Mouse (Mus musculus) midbrain, embryonic 10.5 days (tissue): ENCODE measurements around the gene Agap1. TPM values are rescaled to one million over a fixed set of nuclear protein-coding genes. Genes with fewer than 3 reads are reported as not detected.
A peak's percentile ranks its signal among the peaks of the same experiment; 100 is the strongest.

Experiments used
- DNase-seq: peaks from one replicate; pipeline ENCODE4 v3.0.0-alpha.2; 2017; ENCODE audit warnings: low spot score
- H3K27ac ChIP-seq: fragments of 300-500 bp; sonication (generic); replicated peaks from 2 replicates; pipeline ENCODE4 v1.5.1; 2016; ENCODE audit warnings: mild to moderate bottlenecking
- H3K27me3 ChIP-seq: fragments of 300-500 bp; sonication (generic); 2 replicates; pipeline ENCODE4 v1.6.1; 2016; ENCODE audit warnings: low read depth, mild to moderate bottlenecking; ENCODE audit not compliant: poor library complexity, severe bottlenecking
- H3K36me3 ChIP-seq: fragments of 300-500 bp; sonication (generic); 2 replicates; pipeline ENCODE4 v1.6.1; 2016; ENCODE audit warnings: mild to moderate bottlenecking, moderate library complexity
- H3K4me1 ChIP-seq: fragments of 300-500 bp; sonication (generic); 2 replicates; pipeline ENCODE4 v1.6.1; 2016
- H3K4me3 ChIP-seq: fragments of 300-500 bp; sonication (generic); 2 replicates; pipeline ENCODE4 v1.5.1; 2016; ENCODE audit warnings: mild to moderate bottlenecking, moderate library complexity
- H3K9me3 ChIP-seq: fragments of 300-500 bp; sonication (generic); replicated peaks from 2 replicates; pipeline ENCODE4 v1.6.1; 2016; ENCODE audit warnings: mild to moderate bottlenecking
- WGBS: fragments of 180-500 bp; shearing (Covaris S2); methylation state at CpG from one replicate; pipeline ENCODE4 v1.1.7; 2016; 5-methylcytosine and 5-hydroxymethylcytosine counted together
- polyA plus RNA-seq: library from polyadenylated mRNA; unstranded; fragments of >200 nt; fragmentation: Nextera tagmentation; extraction: Ambion mirVana; gene quantifications from 2 replicates; pipeline ENCODE4 v1.2.1, GENCODE M21; 2016

The Agap1 gene
- polyA plus RNA-seq, 1 experiment from 2014 or later: 16.6 TPM

- DNase-seq: no peak
- Histone ChIP-seq H3K4me3 (no peak overlapping the region), H3K4me1 (peaks cover 59% of the 10 kb centered on the region), H3K27ac (no peak overlapping the region), H3K36me3 (peaks cover 20% of the 10 kb centered on the region), H3K9me3 (no peaks in the 10 kb centered on the region), H3K27me3 (no peaks in the 10 kb centered on the region)
- WGBS: 67% methylated on average over 7 of the region's 7 CpGs
Observed at GRCm38 (mm10) chr1:89602879-89603278, 148.3 kb downstream of the Agap1 start.

- WGBS: 43% methylated on average over 5 of the region's 5 CpGs
- DNase-seq: peak; percentile 63
- H3K4me3 ChIP-seq: no peak overlapping the region
- H3K36me3 ChIP-seq: peaks cover 51% of the 10 kb centered on the region
- H3K9me3 ChIP-seq: no peaks in the 10 kb centered on the region
- H3K27me3 ChIP-seq: no peaks in the 10 kb centered on the region
- H3K27ac ChIP-seq: no peak overlapping the region
- peaks cover 27% of the 10 kb centered on the region for H3K4me1 ChIP-seq
Observed at GRCm38 (mm10) chr1:89606612-89607011, 152.0 kb downstream of the Agap1 start.

- Histone ChIP-seq H3K36me3 (peaks cover 66% of the 10 kb centered on the region), H3K4me3 (no peak overlapping the region), H3K27me3 (no peaks in the 10 kb centered on the region), H3K27ac (no peak overlapping the region), H3K9me3 (no peaks in the 10 kb centered on the region), H3K4me1 (peaks cover 7% of the 10 kb centered on the region)
- DNase-seq: no peak
- WGBS: 93% methylated on average over 4 of the region's 4 CpGs
Observed at GRCm38 (mm10) chr1:89608766-89609165, 154.2 kb downstream of the Agap1 start.

- Histone ChIP-seq H3K27me3 (no peaks in the 10 kb centered on the region), H3K4me3 (no peak overlapping the region), H3K9me3 (no peaks in the 10 kb centered on the region), H3K4me1 (peaks cover 5% of the 10 kb centered on the region; the same call in 1 of the 2 replicates), H3K36me3 (peaks cover 74% of the 10 kb centered on the region), H3K27ac (no peak overlapping the region)
- no peak for DNase-seq
- 94% methylated on average over 5 of the region's 5 CpGs for WGBS
Observed at GRCm38 (mm10) chr1:89609964-89610363, 155.4 kb downstream of the Agap1 start.

- H3K9me3 ChIP-seq: no peaks in the 10 kb centered on the region
- H3K36me3 ChIP-seq: peaks cover 79% of the 10 kb centered on the region
- H3K4me3 ChIP-seq: no peak overlapping the region
- H3K4me1 ChIP-seq: peaks cover 5% of the 10 kb centered on the region
- no peak for DNase-seq
- no peak overlapping the region for H3K27ac ChIP-seq
- WGBS: 91% methylated on average over 6 of the region's 6 CpGs
- H3K27me3 ChIP-seq: no peaks in the 10 kb centered on the region
Observed at GRCm38 (mm10) chr1:89611521-89611920, 156.9 kb downstream of the Agap1 start.

GRCm38 (mm10) chr1:89613234-89613870 lies 158.7 kb downstream of the Agap1 start:
- Histone ChIP-seq H3K27ac (no peak overlapping the region), H3K36me3 (peaks cover 87% of the 10 kb centered on the region), H3K27me3 (no peaks in the 10 kb centered on the region), H3K4me3 (no peak overlapping the region), H3K9me3 (no peaks in the 10 kb centered on the region), H3K4me1 (no peaks in the 10 kb centered on the region; the same call in 1 of the 2 replicates)
- WGBS: 89% methylated on average over 5 of the region's 5 CpGs
- DNase-seq: no peak

GRCm38 (mm10) chr1:89616556-89616955 lies 161.9 kb downstream of the Agap1 start:
- no peak for DNase-seq
- peaks cover 17% of the 10 kb centered on the region for H3K4me1 ChIP-seq
- H3K27ac ChIP-seq: no peak overlapping the region
- no peaks in the 10 kb centered on the region for H3K9me3 ChIP-seq
- WGBS: 88% methylated on average over 6 of the region's 6 CpGs
- H3K27me3 ChIP-seq: no peaks in the 10 kb centered on the region
- H3K4me3 ChIP-seq: no peak overlapping the region
- H3K36me3 ChIP-seq: peaks cover 65% of the 10 kb centered on the region

- H3K9me3 ChIP-seq: no peaks in the 10 kb centered on the region
- DNase-seq: no peak
- no peaks in the 10 kb centered on the region for H3K27me3 ChIP-seq
- no peak overlapping the region for H3K4me3 ChIP-seq
- no peak overlapping the region for H3K27ac ChIP-seq
- H3K4me1 ChIP-seq: peaks cover 17% of the 10 kb centered on the region
- whole genome bisulfite sequencing: 93% methylated on average over 9 of the region's 9 CpGs
- peaks cover 57% of the 10 kb centered on the region for H3K36me3 ChIP-seq
Observed at GRCm38 (mm10) chr1:89617336-89617735, 162.7 kb downstream of the Agap1 start.

- H3K9me3 ChIP-seq: no peaks in the 10 kb centered on the region
- no peak overlapping the region for H3K27ac ChIP-seq
- no peak for DNase-seq
- peaks cover 17% of the 10 kb centered on the region for H3K4me1 ChIP-seq
- peaks cover 51% of the 10 kb centered on the region for H3K36me3 ChIP-seq
- no peaks in the 10 kb centered on the region for H3K27me3 ChIP-seq
- no peak overlapping the region for H3K4me3 ChIP-seq
- WGBS: 90% methylated on average over 2 of the region's 2 CpGs
Observed at GRCm38 (mm10) chr1:89619963-89620362, 165.4 kb downstream of the Agap1 start.

GRCm38 (mm10) chr1:89621014-89621791 lies 166.6 kb downstream of the Agap1 start:
- Histone ChIP-seq H3K4me3 (no peak overlapping the region), H3K27me3 (no peaks in the 10 kb centered on the region), H3K27ac (no peak overlapping the region; the same call in 1 of the 2 replicates), H3K4me1 (peaks cover 17% of the 10 kb centered on the region), H3K9me3 (no peaks in the 10 kb centered on the region), H3K36me3 (peaks cover 45% of the 10 kb centered on the region)
- DNase-seq: no peak
- 77% methylated on average over 6 of the region's 8 CpGs for WGBS

GRCm38 (mm10) chr1:89621952-89622351 lies 167.3 kb downstream of the Agap1 start:
- 86% methylated on average over 8 of the region's 8 CpGs for WGBS
- no peak overlapping the region for H3K27ac ChIP-seq
- peaks cover 20% of the 10 kb centered on the region for H3K4me1 ChIP-seq
- H3K9me3 ChIP-seq: no peaks in the 10 kb centered on the region
- peaks cover 39% of the 10 kb centered on the region for H3K36me3 ChIP-seq
- DNase-seq: no peak
- no peaks in the 10 kb centered on the region for H3K27me3 ChIP-seq
- no peak overlapping the region for H3K4me3 ChIP-seq

GRCm38 (mm10) chr1:89622801-89623200 lies 168.2 kb downstream of the Agap1 start:
- H3K36me3 ChIP-seq: peaks cover 31% of the 10 kb centered on the region
- H3K9me3 ChIP-seq: no peaks in the 10 kb centered on the region
- no peaks in the 10 kb centered on the region for H3K27me3 ChIP-seq
- peaks cover 27% of the 10 kb centered on the region for H3K4me1 ChIP-seq
- 92% methylated on average over 7 of the region's 7 CpGs for WGBS
- DNase-seq: no peak
- H3K27ac ChIP-seq: no peak overlapping the region
- no peak overlapping the region for H3K4me3 ChIP-seq

- peaks cover 41% of the 10 kb centered on the region for H3K36me3 ChIP-seq
- WGBS: 98% methylated on average over 4 of the region's 4 CpGs
- no peak for DNase-seq
- H3K4me1 ChIP-seq: peaks cover 21% of the 10 kb centered on the region
- no peaks in the 10 kb centered on the region for H3K27me3 ChIP-seq
- no peak overlapping the region for H3K4me3 ChIP-seq
- no peaks in the 10 kb centered on the region for H3K9me3 ChIP-seq
- H3K27ac ChIP-seq: no peak overlapping the region
Observed at GRCm38 (mm10) chr1:89625312-89625711, 170.7 kb downstream of the Agap1 start.
